Mouse (Mus musculus): ENCODE measurements at regions not wholly inside any gene's neighbourhood (a gene's known extent, or its start where the extent isn't known, plus 50 kb on each side); places are given as distances from the start of the nearest gene placed in this dataset.

DNA sequence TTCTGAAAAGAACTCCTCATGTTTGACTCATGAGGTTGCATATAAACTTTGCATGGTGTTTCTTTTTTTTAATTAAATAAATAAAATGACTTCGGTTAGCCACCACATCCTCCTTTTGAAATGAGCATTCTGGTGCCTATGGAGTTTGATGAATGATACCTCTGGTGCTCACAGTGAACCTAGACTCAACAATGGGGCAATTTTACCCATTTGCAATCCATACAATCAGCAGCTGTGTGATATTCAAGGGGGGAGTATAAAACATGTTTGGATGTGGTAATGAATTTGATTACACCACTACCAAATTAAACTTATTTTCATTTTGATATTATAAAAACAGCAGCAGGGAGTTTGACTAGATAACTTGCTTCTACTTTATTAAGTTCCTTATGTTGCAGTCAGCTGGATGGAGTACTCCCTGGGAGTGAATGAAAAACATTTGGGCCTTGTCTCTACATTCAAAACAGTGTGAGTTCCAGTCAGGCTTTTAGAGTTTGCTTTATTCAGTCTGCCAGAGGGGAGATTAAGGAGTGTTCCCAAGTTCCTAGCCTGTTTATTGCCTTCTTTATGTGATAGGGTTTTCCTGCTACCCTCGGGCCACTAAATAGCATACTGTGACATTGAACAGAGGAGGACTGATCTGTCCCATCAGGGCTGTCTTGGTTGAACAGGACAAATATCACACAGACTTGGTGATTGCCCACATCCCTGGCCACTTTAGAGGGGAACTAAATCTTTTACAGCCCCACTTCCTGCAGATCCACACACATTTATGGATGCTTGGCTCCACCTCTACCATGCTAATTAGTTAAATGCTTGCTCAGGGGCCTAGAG is 195.5 kb upstream of the Zfp804b start:
- TF ChIP-seq POLR2A (IDR thresholded peaks at IDR 0.05; ENCODE audit: borderline replicate concordance, extremely low read depth, insufficient read depth, insufficient read length, poor library complexity, severe bottlenecking): no peak
- TF ChIP-seq CTCF (IDR thresholded peaks at IDR 0.05; ENCODE audit: borderline replicate concordance, extremely low read depth, insufficient read depth, insufficient read length): no peak
